Mouse (Mus musculus): Measurements from ENCODE around the gene Heatr3.

DNA sequence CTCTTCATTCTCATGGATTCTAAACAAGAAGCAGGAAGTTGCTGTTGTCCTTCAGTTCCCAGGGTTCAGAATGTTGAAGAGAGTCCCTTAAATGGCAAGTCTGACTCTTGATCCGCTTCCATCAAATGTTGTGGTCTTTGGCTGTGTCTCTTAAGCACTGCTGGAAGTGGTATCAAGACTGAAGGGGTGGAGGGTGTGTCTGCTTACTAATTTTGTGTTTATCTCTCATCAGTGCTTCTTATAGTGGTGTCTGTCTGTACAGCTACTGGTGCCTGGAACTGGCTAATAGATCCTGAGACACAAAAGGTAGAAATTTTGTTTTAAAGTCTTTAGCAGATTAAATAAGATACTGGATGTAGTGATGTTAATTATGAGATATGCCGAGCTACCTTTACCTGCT, 12.8 kb upstream of the Heatr3 start:
- no peak for TF ChIP-seq CTCF (IDR thresholded peaks at IDR 0.05; ENCODE audit: extremely low read depth, insufficient read depth, low read length)
- TF ChIP-seq POLR2A (IDR thresholded peaks at IDR 0.05; ENCODE audit: extremely low read depth, insufficient read depth, low read length) = no peak

Data from cortical plate, adult 2 months (tissue).